Mouse (Mus musculus) mouse trophoblast stem cell (cell line): ENCODE data around the gene Meis3.

ENCODE experiments used
- in situ Hi-C, 2 experiments: fragments of 300-500 bp; cut with MseI, MboI; formaldehyde crosslinking; loops; 2 replicates in 1 of 2; 3 replicates in 1 of 2; pipeline ENCODE4 v1.15.1; 2025

The Meis3 gene

DNA sequence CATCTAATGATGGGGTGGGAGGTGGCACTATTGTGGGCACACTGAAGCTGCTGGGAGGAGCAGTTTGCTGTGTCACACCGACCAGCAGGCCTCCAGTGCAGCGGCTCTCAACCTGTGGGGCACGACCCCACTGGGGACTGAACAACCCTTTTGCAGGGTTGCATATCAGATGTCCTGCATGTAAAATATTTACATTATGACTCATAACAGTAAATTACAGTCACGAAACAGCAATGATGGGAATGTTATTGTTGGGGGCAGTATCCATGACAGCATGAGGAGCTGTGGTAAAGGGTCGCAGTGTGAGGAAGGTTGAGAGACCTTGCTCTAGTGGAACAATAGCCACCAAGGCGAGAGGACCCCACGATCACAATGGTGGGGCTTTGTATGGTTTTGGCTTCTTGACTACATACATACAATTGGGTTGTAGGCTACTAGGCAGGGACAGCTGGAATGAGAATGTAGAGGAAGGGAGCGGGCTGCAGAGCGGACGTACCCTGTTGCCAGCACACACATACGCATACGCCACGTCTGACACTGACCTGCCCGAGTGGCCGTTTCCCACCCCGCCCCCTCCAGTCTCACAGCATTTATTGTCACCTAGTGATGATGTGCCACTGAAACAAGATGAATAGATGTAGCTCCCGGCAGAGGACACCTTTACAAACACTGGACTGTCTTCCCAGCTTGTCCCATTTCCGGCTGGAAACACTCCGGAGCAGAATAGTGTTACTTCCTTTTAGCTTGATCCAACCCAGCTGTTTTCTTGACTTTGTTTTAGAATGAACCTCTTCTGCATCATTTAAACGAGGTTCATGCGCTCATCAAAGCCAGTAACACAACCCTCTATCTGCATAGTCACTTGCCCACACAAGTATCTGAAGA, 34.1 kb downstream of the Meis3 start:
- in situ Hi-C loops: no loop called here

DNA sequence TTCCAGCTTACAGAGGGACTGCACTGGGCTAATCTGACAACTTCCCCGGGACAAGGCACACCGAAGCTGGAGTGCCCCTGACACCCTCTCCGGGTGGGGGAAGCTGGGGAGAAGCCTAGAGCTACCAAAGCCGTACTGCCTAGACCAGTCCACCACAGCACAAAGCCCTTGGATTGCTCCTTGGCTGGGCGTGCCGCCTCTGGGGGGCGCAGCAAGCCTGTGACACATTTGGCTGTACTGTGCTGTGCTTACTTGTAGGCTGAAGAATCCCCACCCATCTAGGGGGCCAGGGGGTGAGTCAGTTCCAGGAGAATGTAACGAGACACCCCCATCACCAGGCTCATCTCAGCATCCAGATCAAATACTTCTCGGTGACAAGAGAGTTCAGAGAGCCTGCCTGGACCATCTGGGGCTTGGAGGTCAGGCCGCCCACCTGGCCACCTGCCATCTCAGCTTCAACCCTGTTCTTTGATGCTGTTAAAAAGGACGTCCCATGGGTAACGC, 36.0 kb downstream of the Meis3 start:
- in situ Hi-C loops: no loop called here

DNA sequence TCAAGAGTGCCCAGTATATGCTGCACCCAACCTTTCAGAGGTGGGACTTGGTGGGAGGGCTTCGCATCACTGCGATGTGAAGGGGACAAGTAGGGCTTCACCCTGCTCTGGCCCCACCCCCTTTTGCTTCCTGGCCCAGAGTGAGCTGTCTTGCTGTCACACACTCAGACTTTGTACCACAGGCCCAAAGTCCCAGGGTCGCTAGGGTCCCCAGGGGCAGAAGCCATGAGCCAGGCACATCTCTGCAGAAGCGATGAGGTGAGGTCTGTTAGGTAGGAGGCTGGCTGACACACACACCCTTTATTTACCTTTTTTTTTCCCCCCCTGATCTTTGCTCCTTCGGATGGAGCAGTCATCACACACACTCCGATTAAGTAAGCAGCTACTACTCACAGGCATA, 38.3 kb downstream of the Meis3 start:
- in situ Hi-C loops: no loop called here

DNA sequence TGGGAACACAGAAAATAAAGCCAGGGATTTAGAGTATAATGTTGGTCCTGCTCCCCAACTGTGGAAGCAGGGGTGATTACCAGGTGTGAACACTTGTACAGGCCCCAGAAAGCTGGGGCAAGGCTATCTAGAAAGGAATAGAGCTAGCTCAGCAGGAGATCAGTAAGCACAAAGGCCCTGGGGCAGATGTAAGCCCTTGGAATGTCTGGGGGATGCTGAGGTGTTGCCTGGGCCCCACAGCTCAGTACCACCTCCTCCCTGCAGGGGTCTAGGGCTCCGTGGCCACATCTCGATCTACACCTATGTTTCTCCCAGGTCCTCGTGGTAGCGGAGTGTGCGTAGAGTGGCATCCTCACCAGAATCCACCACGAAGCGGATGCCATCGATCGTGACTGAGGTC, 39.1 kb downstream of the Meis3 start:
- in situ Hi-C loops: no loop called here

DNA sequence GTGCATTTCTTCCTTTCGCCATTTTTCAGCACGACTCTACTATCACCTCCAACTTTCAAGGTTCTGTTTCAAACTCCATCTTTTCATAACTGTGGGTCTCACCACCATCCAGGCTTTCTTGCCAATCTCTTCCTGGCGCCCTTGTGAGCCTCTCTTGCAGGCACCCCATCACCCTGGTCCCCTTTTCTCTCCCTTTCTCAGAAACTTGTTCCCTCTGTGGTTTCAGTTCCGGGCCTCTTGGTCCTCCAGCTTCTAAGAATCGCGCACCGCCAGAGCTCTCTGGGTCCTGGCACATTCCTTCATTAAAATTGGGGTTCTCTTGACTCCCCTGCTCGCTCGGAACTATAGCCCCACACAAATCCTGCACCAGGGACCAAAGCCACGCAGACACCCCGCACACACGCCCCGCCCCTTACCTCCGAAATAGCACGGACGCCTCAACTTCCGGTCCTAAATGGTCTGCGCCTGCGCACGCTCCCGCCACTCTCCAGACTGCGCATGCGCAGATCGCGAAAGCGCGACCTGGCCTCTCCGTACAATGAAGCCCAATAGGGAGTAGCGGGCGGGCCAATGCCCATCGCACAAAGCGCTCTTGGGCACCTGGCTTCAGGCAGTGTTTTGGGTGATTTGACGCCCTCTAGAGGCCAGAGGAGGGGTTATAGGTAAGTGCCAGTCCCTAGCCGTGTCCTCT, 46.8 kb downstream of the Meis3 start, which contains the start of gene Dhx34:
Gene Dhx34 (minus strand): TSS at position 456 of the 691 bp plus-strand sequence.
- in situ Hi-C loops: loop anchor here in 1 of 2 experiments (5.0 kb wide), 1 partner anchor 51 kb away; the partner anchor contains the start of gene Inafm1

DNA sequence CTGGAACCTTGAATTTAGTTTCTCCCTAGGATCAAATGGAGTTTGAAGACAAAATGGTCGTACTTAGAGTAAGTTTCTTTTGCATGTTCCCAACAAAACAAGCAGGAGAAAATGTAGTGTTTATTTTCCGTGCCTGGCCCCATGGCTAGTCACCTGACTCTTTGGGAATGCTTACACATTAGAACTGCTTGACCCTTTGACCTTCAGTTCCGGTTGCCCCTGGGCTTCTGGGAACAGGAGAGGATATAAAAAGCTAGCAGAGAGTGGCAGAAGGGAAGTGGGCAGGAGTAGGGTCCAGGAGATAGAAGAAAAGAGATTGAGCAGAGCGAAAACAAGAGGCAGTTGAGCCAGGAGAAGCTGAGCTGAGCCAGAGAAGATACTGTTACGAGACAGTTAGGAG, 55.0 kb downstream of the Meis3 start:
- in situ Hi-C loops: no loop called here
